Mouse (Mus musculus): Measurements from ENCODE around the gene Cenpu. TPM values are rescaled to one million over a fixed set of nuclear protein-coding genes. Genes with fewer than 3 reads are reported as not detected.
A peak's percentile ranks its signal among the peaks of the same experiment; 100 is the strongest.

Cenpu gene
- polyA plus RNA-seq, 1 experiment from 2014 or later = 10.7 TPM

DNA sequence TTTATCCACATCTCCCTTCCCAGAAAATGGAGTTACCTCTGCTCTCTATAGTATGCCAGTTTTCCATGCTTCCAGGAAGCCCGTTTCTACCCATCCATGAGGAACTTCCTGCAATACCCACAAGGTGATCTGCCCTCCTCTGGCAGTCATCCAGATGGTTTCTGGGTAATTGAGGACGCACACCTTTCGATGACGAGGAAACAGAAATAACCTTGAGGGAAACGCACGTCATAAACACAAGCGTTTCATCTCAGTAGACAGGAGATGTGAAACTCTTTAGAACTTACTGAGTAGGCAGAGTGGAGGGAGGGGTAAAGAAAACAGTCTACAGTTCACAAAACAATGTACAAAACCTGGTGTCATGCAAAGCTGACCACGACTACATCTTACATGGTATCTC lies 1.8 kb upstream of the Cenpu start:
- Histone ChIP-seq H3K4me1 (replicated peaks) (peaks cover 17% of the 10 kb centered on the region), H3K36me3 (no peaks in the 10 kb centered on the region; the same call in 1 of the 2 replicates), H3K27me3 (replicated peaks) (no peaks in the 10 kb centered on the region), H3K27ac (ENCODE audit: poor library complexity, severe bottlenecking) (no peak overlapping the region), H3K4me2 (no peak overlapping the region), H3K9me3 (replicated peaks) (no peaks in the 10 kb centered on the region), H3K9ac (no peak overlapping the region), H3K4me3 (no peak overlapping the region)
- 84% methylated on average over 8 of the region's 8 CpGs for WGBS
- no peak for ATAC-seq (ENCODE audit: insufficient number of reproducible peaks, low FRiP score)

DNA sequence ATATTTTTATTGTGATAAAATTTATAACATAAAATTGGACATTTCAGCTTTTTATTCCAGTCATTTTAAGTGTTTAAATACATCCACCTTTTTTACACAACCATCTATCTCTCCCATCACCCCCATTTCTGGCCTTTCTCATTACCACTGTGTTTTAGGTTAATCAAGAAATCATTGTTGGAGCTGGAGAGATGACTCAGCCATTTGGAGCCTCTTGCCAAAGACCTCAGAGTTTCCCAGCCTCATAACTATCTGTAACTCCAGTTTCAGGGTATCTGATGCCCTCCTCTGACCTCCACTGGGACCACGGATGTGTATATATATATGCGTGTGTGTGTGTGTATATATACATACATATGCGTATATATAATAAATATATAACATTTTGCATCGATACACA lies 799 bp upstream of the Cenpu start:
- Histone ChIP-seq H3K36me3 (no peaks in the 10 kb centered on the region; the same call in 1 of the 2 replicates), H3K4me2 (peak overlapping the region; percentile 84), H3K4me1 (replicated peaks) (peaks cover 17% of the 10 kb centered on the region), H3K9ac (no peak overlapping the region), H3K4me3 (no peak overlapping the region), H3K27ac (ENCODE audit: poor library complexity, severe bottlenecking) (no peak overlapping the region), H3K27me3 (replicated peaks) (no peaks in the 10 kb centered on the region), H3K9me3 (replicated peaks) (no peaks in the 10 kb centered on the region)
- WGBS = 46% methylated on average over 4 of the region's 4 CpGs
- no peak for ATAC-seq (ENCODE audit: insufficient number of reproducible peaks, low FRiP score)

DNA sequence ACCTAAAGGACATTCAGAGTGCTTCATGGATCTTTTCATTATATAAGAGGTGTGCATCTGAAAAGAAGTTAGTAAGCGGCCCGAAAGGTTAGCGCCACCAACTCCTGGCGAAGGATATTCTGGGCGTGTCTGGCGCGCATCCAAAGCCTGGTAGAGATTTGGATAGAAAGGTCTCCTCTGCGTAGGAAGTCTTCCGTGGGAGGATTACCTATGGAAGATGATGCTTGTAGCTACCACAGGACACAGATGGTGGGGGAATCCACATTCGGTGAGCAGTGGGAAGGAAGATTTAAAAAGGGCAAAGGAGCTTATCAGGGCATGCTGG lies 575 bp downstream of the Cenpu start:
- Histone ChIP-seq H3K27ac (ENCODE audit: poor library complexity, severe bottlenecking) (no peak overlapping the region), H3K4me1 (replicated peaks) (peaks cover 8% of the 10 kb centered on the region), H3K9me3 (replicated peaks) (no peaks in the 10 kb centered on the region), H3K4me3 (peak overlapping the region; percentile 70), H3K4me2 (peak overlapping the region; percentile 84), H3K9ac (peak overlapping the region; percentile 78), H3K36me3 (peaks cover 8% of the 10 kb centered on the region; the same call in 1 of the 2 replicates), H3K27me3 (replicated peaks) (no peaks in the 10 kb centered on the region)
- ATAC-seq (ENCODE audit: insufficient number of reproducible peaks, low FRiP score) = no peak
- 2% methylated on average over 10 of the region's 10 CpGs for WGBS

DNA sequence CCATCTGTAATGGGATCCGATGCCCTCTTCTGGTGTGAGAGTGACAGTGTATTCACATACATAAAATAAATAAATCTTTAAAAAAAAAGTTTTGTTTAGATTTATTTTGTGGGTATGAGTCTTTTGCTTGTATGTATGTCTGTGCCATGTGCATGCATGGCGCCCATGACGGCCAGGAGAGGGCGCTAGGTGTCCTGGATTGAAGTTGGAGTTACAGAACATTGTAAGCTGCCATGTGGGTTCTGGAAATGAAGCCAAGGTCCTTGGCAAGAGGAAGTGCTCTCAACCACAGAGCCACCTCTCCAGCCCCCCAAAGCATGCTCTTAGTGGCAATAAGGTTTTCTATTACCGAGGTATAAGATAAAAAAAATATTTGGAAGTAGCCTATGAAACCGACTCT lies 7.6 kb downstream of the Cenpu start:
- no peaks in the 10 kb centered on the region for H3K27me3 ChIP-seq (replicated peaks)
- no peaks in the 10 kb centered on the region for H3K4me1 ChIP-seq (replicated peaks)
- WGBS = 74% methylated on average over 6 of the region's 6 CpGs
- no peak overlapping the region for H3K4me3 ChIP-seq
- ATAC-seq (ENCODE audit: insufficient number of reproducible peaks, low FRiP score) = no peak
- no peak overlapping the region for H3K27ac ChIP-seq (ENCODE audit: poor library complexity, severe bottlenecking)
- no peak overlapping the region for H3K9ac ChIP-seq
- peaks cover 46% of the 10 kb centered on the region for H3K36me3 ChIP-seq
- no peaks in the 10 kb centered on the region for H3K9me3 ChIP-seq (replicated peaks)
- no peak overlapping the region for H3K4me2 ChIP-seq

DNA sequence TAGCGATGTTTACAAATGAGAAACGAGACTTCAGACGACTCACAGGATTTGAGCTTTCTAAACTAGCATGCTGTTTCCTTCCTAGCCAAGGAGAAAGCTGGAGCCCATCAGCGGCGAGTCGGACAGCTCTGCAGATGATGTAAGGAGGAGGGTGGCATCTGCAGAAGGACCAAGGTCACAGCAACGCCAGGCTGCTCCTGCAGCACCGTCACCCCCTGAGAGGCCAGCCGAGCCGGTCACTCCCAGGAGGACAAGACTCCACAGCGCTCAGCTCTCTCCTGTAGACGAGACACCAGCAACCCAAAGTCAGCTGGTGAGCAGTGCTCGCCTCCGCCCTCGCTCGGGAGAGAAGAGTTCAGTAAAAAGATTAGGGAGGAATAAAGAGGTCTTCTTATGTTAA lies 10.5 kb downstream of the Cenpu start:
- WGBS = 82% methylated on average over 16 of the region's 16 CpGs
- ATAC-seq (ENCODE audit: insufficient number of reproducible peaks, low FRiP score) = no peak

DNA sequence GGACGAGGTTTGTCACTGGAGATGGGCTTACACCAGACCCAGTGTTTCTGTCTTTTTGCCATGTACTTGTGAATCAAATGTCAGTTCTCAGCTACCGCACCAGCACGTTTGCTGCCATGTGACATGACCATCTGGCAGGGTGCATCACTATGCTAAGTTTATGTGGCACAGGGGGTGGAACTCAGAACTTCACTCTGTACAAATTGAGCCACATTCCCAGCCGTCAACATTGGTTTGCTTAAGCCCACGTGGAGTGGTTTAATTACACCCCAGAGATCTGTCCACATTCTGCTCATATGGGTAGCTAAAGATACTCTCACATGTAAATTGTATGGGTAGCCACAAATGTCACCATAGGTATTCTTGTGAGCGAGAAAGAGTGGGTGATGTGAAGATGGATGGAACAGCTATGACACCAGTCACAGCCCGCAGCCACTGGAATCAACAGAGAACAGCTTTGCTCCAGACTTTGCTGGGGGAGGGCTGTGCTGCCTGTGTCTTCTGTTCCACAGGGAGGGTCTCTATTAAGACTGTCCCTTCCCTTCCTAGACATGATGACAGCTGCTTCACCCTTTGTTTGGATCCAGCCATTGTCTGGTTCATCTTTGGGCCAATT lies 15.2 kb downstream of the Cenpu start:
- no peaks in the 10 kb centered on the region for H3K9me3 ChIP-seq (replicated peaks)
- no peak overlapping the region for H3K27ac ChIP-seq (ENCODE audit: poor library complexity, severe bottlenecking)
- 88% methylated on average over 7 of the region's 7 CpGs for WGBS
- no peaks in the 10 kb centered on the region for H3K27me3 ChIP-seq (replicated peaks)
- H3K4me1 ChIP-seq (replicated peaks) = no peaks in the 10 kb centered on the region
- no peak overlapping the region for H3K4me3 ChIP-seq
- H3K9ac ChIP-seq = no peak overlapping the region
- no peak for ATAC-seq (ENCODE audit: insufficient number of reproducible peaks, low FRiP score)
- H3K4me2 ChIP-seq = no peak overlapping the region
- peaks cover 32% of the 10 kb centered on the region for H3K36me3 ChIP-seq

More for the DNA sequence above, 10.5 kb downstream of the Cenpu start:
- no peak overlapping the region for H3K4me3 ChIP-seq
- no peaks in the 10 kb centered on the region for H3K4me1 ChIP-seq (replicated peaks)
- no peaks in the 10 kb centered on the region for H3K27me3 ChIP-seq (replicated peaks)
- H3K4me2 ChIP-seq = no peak overlapping the region
- no peak overlapping the region for H3K27ac ChIP-seq (ENCODE audit: poor library complexity, severe bottlenecking)
- no peaks in the 10 kb centered on the region for H3K9me3 ChIP-seq (replicated peaks)
- H3K36me3 ChIP-seq = peaks cover 47% of the 10 kb centered on the region
- no peak overlapping the region for H3K9ac ChIP-seq

DNA sequence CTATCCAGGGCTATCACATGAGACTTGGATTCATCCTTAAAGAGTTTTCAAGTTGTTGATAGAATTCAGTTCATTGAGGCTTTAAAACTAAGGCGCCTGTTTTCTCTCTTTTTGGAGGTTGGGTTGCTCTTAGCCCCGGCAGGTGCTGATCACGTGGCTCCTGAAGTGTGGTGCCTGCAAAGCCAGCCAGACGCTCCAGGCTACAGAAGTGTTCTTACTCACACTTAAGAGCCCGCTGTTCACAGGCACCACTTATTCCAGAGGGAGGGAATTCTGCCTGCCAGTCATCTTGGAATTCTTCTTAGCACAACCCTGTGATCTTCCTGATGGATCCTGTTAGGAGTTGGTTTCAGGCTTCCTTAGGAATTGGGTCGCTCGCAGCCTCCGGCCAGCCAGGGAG lies 16.1 kb downstream of the Cenpu start:
- no peaks in the 10 kb centered on the region for H3K4me1 ChIP-seq (replicated peaks)
- 78% methylated on average over 8 of the region's 8 CpGs for WGBS

DNA sequence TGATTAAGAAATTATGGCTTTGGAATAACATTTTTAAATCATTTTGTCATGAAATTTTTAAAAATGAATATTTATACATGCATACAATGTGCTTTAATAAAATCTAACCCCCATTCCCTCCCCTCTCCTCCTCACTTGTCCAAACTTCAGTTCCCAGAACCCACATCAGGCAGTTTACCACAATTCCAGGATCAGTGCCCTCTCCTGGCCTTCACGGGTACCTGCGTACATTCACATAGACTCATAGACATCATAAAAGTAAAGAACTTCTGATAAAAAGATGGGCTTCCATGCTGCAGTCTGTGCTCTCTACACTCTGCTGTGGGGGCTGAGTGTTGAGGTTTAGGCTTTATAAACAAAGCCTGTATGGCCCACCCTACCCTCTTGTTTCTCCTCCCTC lies 17.1 kb downstream of the Cenpu start:
- no peak for ATAC-seq (ENCODE audit: insufficient number of reproducible peaks, low FRiP score)
- Histone ChIP-seq H3K4me2 (no peak overlapping the region), H3K27ac (ENCODE audit: poor library complexity, severe bottlenecking) (no peak overlapping the region), H3K9me3 (replicated peaks) (no peaks in the 10 kb centered on the region), H3K9ac (no peak overlapping the region), H3K4me3 (no peak overlapping the region), H3K27me3 (replicated peaks) (no peaks in the 10 kb centered on the region), H3K36me3 (peaks cover 28% of the 10 kb centered on the region), H3K4me1 (replicated peaks) (no peaks in the 10 kb centered on the region)
- WGBS = 82% methylated on average over 2 of the region's 2 CpGs

More for the DNA sequence above, 16.1 kb downstream of the Cenpu start:
- Histone ChIP-seq H3K4me3 (no peak overlapping the region), H3K27ac (ENCODE audit: poor library complexity, severe bottlenecking) (no peak overlapping the region), H3K9ac (no peak overlapping the region), H3K9me3 (replicated peaks) (no peaks in the 10 kb centered on the region), H3K36me3 (peaks cover 30% of the 10 kb centered on the region), H3K27me3 (replicated peaks) (no peaks in the 10 kb centered on the region), H3K4me2 (no peak overlapping the region)
- no peak for ATAC-seq (ENCODE audit: insufficient number of reproducible peaks, low FRiP score)

DNA sequence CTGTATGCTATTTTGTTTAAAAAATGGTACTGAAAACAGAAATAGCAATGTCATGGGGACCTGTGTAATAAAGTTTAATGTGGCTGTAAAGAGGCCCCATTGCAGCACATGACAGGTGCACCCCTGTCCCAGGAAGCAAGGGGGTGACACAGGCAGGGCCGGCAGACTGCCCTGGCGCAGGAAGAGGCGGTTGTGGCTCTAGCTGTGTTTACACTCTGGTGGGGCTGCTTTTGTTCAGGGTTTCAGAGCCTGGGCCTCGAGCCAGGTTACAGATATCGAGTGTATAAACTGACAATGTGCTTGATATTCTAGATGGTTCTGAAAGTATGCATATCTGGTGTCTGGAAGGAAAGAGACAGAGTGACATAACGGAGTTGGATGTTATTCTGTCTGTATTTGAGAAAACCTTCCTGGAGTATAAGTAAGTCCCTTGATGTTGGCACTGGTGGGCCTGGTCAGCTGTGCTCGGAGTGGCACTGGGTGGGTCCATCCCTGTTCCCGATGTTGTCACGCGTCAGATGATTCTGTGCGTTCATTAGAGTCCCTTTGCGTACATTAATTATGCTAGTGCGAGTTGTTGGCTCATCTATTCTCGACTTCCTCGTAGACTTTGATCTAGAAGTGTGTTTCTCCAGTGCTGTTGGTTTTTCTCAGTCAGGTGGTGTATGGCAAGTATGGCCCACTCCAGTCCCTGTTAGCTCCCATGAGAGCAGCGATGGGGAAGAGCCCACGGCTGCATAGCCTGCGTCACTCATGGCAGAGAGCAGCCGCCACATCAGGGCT lies 18.0 kb downstream of the Cenpu start:
- Histone ChIP-seq H3K4me3 (no peak overlapping the region), H3K9me3 (replicated peaks) (no peaks in the 10 kb centered on the region), H3K4me2 (no peak overlapping the region), H3K9ac (no peak overlapping the region), H3K4me1 (replicated peaks) (no peaks in the 10 kb centered on the region), H3K27me3 (replicated peaks) (no peaks in the 10 kb centered on the region), H3K27ac (ENCODE audit: poor library complexity, severe bottlenecking) (0 out of 2 replicates have a peak overlapping the region, but pooled peaks have one; percentile 0), H3K36me3 (peaks cover 33% of the 10 kb centered on the region)
- 86% methylated on average over 19 of the region's 19 CpGs for WGBS
- peak; percentile 58 for ATAC-seq (ENCODE audit: insufficient number of reproducible peaks, low FRiP score)

DNA sequence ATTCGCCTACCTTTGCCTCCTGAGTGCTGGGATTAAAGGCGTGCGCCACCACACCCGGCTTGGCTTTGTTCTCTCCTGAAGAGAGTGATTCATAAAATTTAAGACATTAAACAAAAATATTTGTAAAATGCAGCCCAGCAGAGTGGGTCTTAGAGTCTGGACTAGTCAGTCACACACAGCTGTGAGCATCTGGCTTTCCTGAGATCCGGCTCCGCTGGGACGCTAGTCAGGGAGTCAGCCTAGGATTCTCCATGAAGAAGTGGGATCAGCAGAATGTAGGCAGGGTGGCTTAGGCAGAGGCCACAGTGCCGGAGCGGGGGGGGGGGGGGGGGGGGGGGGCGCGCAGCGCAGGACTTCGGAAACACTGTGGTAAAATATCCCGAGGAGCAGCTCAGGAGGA lies 18.8 kb downstream of the Cenpu start:
- no peak for ATAC-seq (ENCODE audit: insufficient number of reproducible peaks, low FRiP score)
- H3K27me3 ChIP-seq (replicated peaks) = no peaks in the 10 kb centered on the region
- H3K4me1 ChIP-seq (replicated peaks) = no peaks in the 10 kb centered on the region
- H3K9ac ChIP-seq = no peak overlapping the region
- H3K4me2 ChIP-seq = no peak overlapping the region
- H3K4me3 ChIP-seq = no peak overlapping the region
- H3K36me3 ChIP-seq = peaks cover 36% of the 10 kb centered on the region
- H3K27ac ChIP-seq (ENCODE audit: poor library complexity, severe bottlenecking) = no peak overlapping the region
- no peaks in the 10 kb centered on the region for H3K9me3 ChIP-seq (replicated peaks)
- 92% methylated on average over 9 of the region's 14 CpGs for WGBS

DNA sequence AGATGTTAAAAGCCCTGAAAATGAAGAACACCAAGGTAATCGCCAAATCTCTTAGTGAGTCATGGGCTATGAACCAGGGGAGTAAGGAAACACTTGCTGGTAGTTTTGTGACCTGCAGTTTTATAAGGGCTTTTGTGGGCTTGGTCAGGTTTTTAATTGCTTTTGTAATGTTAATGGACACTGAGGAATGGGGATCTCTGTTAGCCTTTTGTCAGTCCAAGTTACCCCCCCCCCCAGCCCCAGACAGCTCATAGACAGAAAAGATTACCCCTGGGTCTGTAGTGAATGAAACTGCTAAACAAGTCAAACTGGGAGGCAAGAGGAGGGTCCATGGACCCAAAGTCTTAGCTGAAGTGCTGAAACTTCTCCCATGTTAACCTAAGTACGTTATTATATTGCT lies 21.6 kb downstream of the Cenpu start:
- H3K27ac ChIP-seq (ENCODE audit: poor library complexity, severe bottlenecking) = no peak overlapping the region
- no peak overlapping the region for H3K4me2 ChIP-seq
- no peak for ATAC-seq (ENCODE audit: insufficient number of reproducible peaks, low FRiP score)
- H3K36me3 ChIP-seq = peaks cover 55% of the 10 kb centered on the region
- H3K9me3 ChIP-seq (replicated peaks) = no peaks in the 10 kb centered on the region
- H3K4me3 ChIP-seq = no peak overlapping the region
- no peaks in the 10 kb centered on the region for H3K27me3 ChIP-seq (replicated peaks)
- H3K4me1 ChIP-seq (replicated peaks) = no peaks in the 10 kb centered on the region
- WGBS = 92% methylated on average over 2 of the region's 2 CpGs
- H3K9ac ChIP-seq = no peak overlapping the region

Measured in heart, embryonic 12.5 days (tissue).